Mouse (Mus musculus): ENCODE measurements at regions not wholly inside any gene's neighbourhood (a gene's known extent, or its start where the extent isn't known, plus 50 kb on each side); places are given as distances from the start of the nearest gene placed in this dataset.

GRCm38 (mm10) chr10:120635818-120636543, 159.7 kb upstream of the Hmga2 start:
- in situ Hi-C loops (cut with MboI; ENCODE audit: low pct_unique_long_range_greater_than_20kb in 1 of 2, low sequenced_read_pairs in 2 of 2, unreplicated experiment in 1 of 2), result no loop called here

- in situ Hi-C loops (cut with MboI; ENCODE audit: low pct_unique_long_range_greater_than_20kb in 1 of 2, low sequenced_read_pairs in 2 of 2, unreplicated experiment in 1 of 2), result no loop called here
Observed at GRCm38 (mm10) chr10:120635194-120635593, 158.9 kb upstream of the Hmga2 start.

- in situ Hi-C loops (cut with MboI; ENCODE audit: low pct_unique_long_range_greater_than_20kb in 1 of 2, low sequenced_read_pairs in 2 of 2, unreplicated experiment in 1 of 2), result no loop called here
Observed at GRCm38 (mm10) chr10:120632071-120632470, 155.8 kb upstream of the Hmga2 start.

- in situ Hi-C loops (cut with MboI; ENCODE audit: low pct_unique_long_range_greater_than_20kb in 1 of 2, low sequenced_read_pairs in 2 of 2, unreplicated experiment in 1 of 2), result no loop called here
Observed at GRCm38 (mm10) chr10:120628066-120628465, 151.8 kb upstream of the Hmga2 start.

- in situ Hi-C loops (cut with MboI; ENCODE audit: low pct_unique_long_range_greater_than_20kb in 1 of 2, low sequenced_read_pairs in 2 of 2, unreplicated experiment in 1 of 2), result no loop called here
Observed at GRCm38 (mm10) chr10:120625474-120625873, 149.2 kb upstream of the Hmga2 start.

GRCm38 (mm10) chr10:120624203-120624942, 148.1 kb upstream of the Hmga2 start:
- in situ Hi-C loops (cut with MboI; ENCODE audit: low pct_unique_long_range_greater_than_20kb in 1 of 2, low sequenced_read_pairs in 2 of 2, unreplicated experiment in 1 of 2), result no loop called here

- in situ Hi-C loops (cut with MboI; ENCODE audit: low pct_unique_long_range_greater_than_20kb in 1 of 2, low sequenced_read_pairs in 2 of 2, unreplicated experiment in 1 of 2), result no loop called here
Observed at GRCm38 (mm10) chr10:120616406-120617015, 140.2 kb upstream of the Hmga2 start.

- in situ Hi-C loops (cut with MboI; ENCODE audit: low pct_unique_long_range_greater_than_20kb in 1 of 2, low sequenced_read_pairs in 2 of 2, unreplicated experiment in 1 of 2), result no loop called here
Observed at GRCm38 (mm10) chr10:120612351-120612750, 136.1 kb upstream of the Hmga2 start.

GRCm38 (mm10) chr10:120610076-120610475, 133.8 kb upstream of the Hmga2 start:
- in situ Hi-C loops (cut with MboI; ENCODE audit: low pct_unique_long_range_greater_than_20kb in 1 of 2, low sequenced_read_pairs in 2 of 2, unreplicated experiment in 1 of 2), result no loop called here

GRCm38 (mm10) chr10:120604506-120604905, 128.2 kb upstream of the Hmga2 start:
- in situ Hi-C loops (cut with MboI; ENCODE audit: low pct_unique_long_range_greater_than_20kb in 1 of 2, low sequenced_read_pairs in 2 of 2, unreplicated experiment in 1 of 2), result no loop called here

- in situ Hi-C loops (cut with MboI; ENCODE audit: low pct_unique_long_range_greater_than_20kb in 1 of 2, low sequenced_read_pairs in 2 of 2, unreplicated experiment in 1 of 2), result no loop called here
Observed at GRCm38 (mm10) chr10:120603167-120603566, 126.9 kb upstream of the Hmga2 start.

- in situ Hi-C loops (cut with MboI; ENCODE audit: low pct_unique_long_range_greater_than_20kb in 1 of 2, low sequenced_read_pairs in 2 of 2, unreplicated experiment in 1 of 2), result no loop called here
Observed at GRCm38 (mm10) chr10:120600735-120601134, 124.5 kb upstream of the Hmga2 start.

GRCm38 (mm10) chr10:120599551-120599950, 123.3 kb upstream of the Hmga2 start:
- in situ Hi-C loops (cut with MboI; ENCODE audit: low pct_unique_long_range_greater_than_20kb in 1 of 2, low sequenced_read_pairs in 2 of 2, unreplicated experiment in 1 of 2), result no loop called here

GRCm38 (mm10) chr10:120597320-120597887, 121.1 kb upstream of the Hmga2 start:
- in situ Hi-C loops (cut with MboI; ENCODE audit: low pct_unique_long_range_greater_than_20kb in 1 of 2, low sequenced_read_pairs in 2 of 2, unreplicated experiment in 1 of 2), result no loop called here

- in situ Hi-C loops (cut with MboI; ENCODE audit: low pct_unique_long_range_greater_than_20kb in 1 of 2, low sequenced_read_pairs in 2 of 2, unreplicated experiment in 1 of 2), result no loop called here
Observed at GRCm38 (mm10) chr10:120595145-120595544, 118.9 kb upstream of the Hmga2 start.

GRCm38 (mm10) chr10:120593876-120594275, 117.6 kb upstream of the Hmga2 start:
- in situ Hi-C loops (cut with MboI; ENCODE audit: low pct_unique_long_range_greater_than_20kb in 1 of 2, low sequenced_read_pairs in 2 of 2, unreplicated experiment in 1 of 2), result no loop called here

GRCm38 (mm10) chr10:120589659-120590058, 113.4 kb upstream of the Hmga2 start:
- in situ Hi-C loops (cut with MboI; ENCODE audit: low pct_unique_long_range_greater_than_20kb in 1 of 2, low sequenced_read_pairs in 2 of 2, unreplicated experiment in 1 of 2), result loop anchor here in 1 of 2 experiments (10.0 kb wide), 1 partner anchor 285 kb away; no protein-coding TSS in a partner anchor

GRCm38 (mm10) chr10:120587854-120588633, 111.8 kb upstream of the Hmga2 start:
- in situ Hi-C loops (cut with MboI; ENCODE audit: low pct_unique_long_range_greater_than_20kb in 1 of 2, low sequenced_read_pairs in 2 of 2, unreplicated experiment in 1 of 2), result loop anchor here in 1 of 2 experiments (10.0 kb wide), 1 partner anchor 287 kb away; no protein-coding TSS in a partner anchor
